Mouse (Mus musculus) liver, embryonic 13.5 days (tissue): ENCODE results near the gene Magix. TPM values are rescaled to one million over a fixed set of nuclear protein-coding genes. Genes with fewer than 3 reads are reported as not detected.
"Not testable (repeated sequence)": the region's sequence is repeated elsewhere in the genome, so short reads cannot be mapped to it uniquely, and the experiment has no call there.

Experiments
- ATAC-seq: fragments of 200-750 bp; cut with Nextera tagmentation; 2 replicates; pipeline ENCODE4 v1.8.0; 2017; ENCODE audit warnings: low read depth, mild to moderate bottlenecking, moderate number of reproducible peaks, moderate library complexity
- DNase-seq: peaks from one replicate; pipeline ENCODE4 v3.0.0; 2022
- H3K27ac ChIP-seq: fragments of 300-500 bp; sonication (generic); 2 replicates; pipeline ENCODE4 v1.5.1; 2015; ENCODE audit warnings: moderate library complexity, mild to moderate bottlenecking, inconsistent platforms
- H3K27me3 ChIP-seq: fragments of 300-500 bp; sonication (generic); 2 replicates; pipeline ENCODE4 v1.6.1; 2015; ENCODE audit warnings: mild to moderate bottlenecking, inconsistent platforms
- H3K36me3 ChIP-seq: fragments of 300-500 bp; sonication (generic); 2 replicates; pipeline ENCODE4 v1.6.1; 2015; ENCODE audit warnings: mild to moderate bottlenecking, inconsistent platforms
- H3K4me1 ChIP-seq: fragments of 300-500 bp; sonication (generic); replicated peaks from 2 replicates; pipeline ENCODE4 v1.6.1; 2015; ENCODE audit warnings: inconsistent platforms
- H3K4me2 ChIP-seq: fragments of 300-500 bp; sonication (generic); 2 replicates; pipeline ENCODE4 v1.6.1; 2015; ENCODE audit warnings: inconsistent platforms, mild to moderate bottlenecking, moderate library complexity
- H3K4me3 ChIP-seq: fragments of 300-500 bp; sonication (generic); replicated peaks from 2 replicates; pipeline ENCODE4 v1.5.1; 2015; ENCODE audit warnings: mild to moderate bottlenecking, inconsistent platforms
- H3K9ac ChIP-seq: fragments of 300-500 bp; sonication (generic); 2 replicates; pipeline ENCODE4 v1.6.1; 2015; ENCODE audit warnings: mild to moderate bottlenecking, inconsistent platforms
- H3K9me3 ChIP-seq: fragments of 300-500 bp; sonication (generic); replicated peaks from 2 replicates; pipeline ENCODE4 v1.6.1; 2016; ENCODE audit warnings: inconsistent platforms
- WGBS: fragments of 180-500 bp; shearing (Covaris S2); methylation state at CpG from one replicate; pipeline ENCODE4 v1.1.7; 2015; ENCODE audit not compliant: insufficient replicate concordance; 5-methylcytosine and 5-hydroxymethylcytosine counted together
- polyA plus RNA-seq: library from polyadenylated mRNA; unstranded; fragments of >200 nt; fragmentation: Nextera tagmentation; extraction: Ambion mirVana; gene quantifications from 2 replicates; pipeline ENCODE4 v1.2.1, GENCODE M21; 2015

The Magix gene
- not detected in 2 replicates for polyA plus RNA-seq

DNA sequence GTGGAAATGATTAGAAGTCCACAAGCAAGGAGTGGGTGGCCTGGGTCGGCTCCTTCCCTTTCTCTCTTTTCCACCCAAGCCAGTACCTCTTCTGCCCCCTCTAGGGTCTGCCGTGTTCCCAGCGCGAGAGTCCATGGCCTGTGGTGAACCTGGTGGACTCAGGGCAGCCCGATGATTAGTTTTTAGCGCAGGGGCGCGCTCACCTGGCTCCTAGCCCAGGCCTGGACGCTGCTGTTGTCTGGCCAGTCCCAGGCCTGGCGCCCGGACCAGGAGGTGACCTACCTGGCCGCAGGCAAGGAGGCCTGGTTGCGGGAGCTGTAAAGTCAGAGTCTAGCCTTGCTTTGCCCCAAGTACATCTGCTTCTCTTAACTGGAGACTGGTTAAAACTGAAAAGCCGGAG is at the start of gene Magix:
Gene Magix, minus strand, starts transcription at position 388 of the 400 bp plus-strand sequence.
- Histone ChIP-seq H3K9me3 (no peaks in the 10 kb centered on the region), H3K27me3 (no peaks in the 10 kb centered on the region), H3K9ac (no peak within 1 kb of the TSS), H3K4me2 (peak within 1 kb of the TSS; percentile 56), H3K4me3 (peak within 1 kb of the TSS; percentile 30; the same call in 1 of the 2 replicates), H3K36me3 (no peaks in the 10 kb centered on the region), H3K4me1 (peaks cover 4% of the 10 kb centered on the region; the same call in 1 of the 2 replicates), H3K27ac (no peak within 1 kb of the TSS)
- 66% methylated on average over 14 of the region's 14 CpGs for WGBS
- ATAC-seq (no peak), DNase-seq (no peak)

DNA sequence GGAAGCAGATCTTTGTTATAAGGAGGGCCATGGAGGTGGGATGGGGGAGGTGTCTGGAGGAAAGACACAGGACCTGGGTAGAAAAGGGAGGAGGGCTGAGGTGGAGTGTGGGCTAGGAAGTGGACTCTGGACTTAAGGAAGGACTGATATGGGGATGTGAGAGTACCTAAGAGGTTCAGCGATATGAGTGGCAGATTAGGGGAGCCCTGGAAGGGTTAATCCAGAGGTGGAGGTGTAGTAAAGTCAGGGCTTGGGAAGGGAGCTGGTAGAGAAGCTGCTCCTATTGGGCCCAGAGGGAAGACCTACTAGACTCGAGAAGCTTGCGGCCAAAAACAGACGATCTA is 47.8 kb upstream of the Magix start:
- WGBS: 18% methylated on average over 4 of the region's 4 CpGs
- Histone ChIP-seq H3K9me3 (no peaks in the 10 kb centered on the region), H3K4me1 (peaks cover 17% of the 10 kb centered on the region), H3K4me2 (peak overlapping the region; percentile 66), H3K36me3 (peaks cover 30% of the 10 kb centered on the region), H3K27me3 (no peaks in the 10 kb centered on the region), H3K9ac (0 out of 2 replicates have a peak overlapping the region, but pooled peaks have one; percentile 31), H3K4me3 (peak overlapping the region; percentile 49), H3K27ac (no peak overlapping the region)
- no peak for ATAC-seq
- no peak for DNase-seq

DNA sequence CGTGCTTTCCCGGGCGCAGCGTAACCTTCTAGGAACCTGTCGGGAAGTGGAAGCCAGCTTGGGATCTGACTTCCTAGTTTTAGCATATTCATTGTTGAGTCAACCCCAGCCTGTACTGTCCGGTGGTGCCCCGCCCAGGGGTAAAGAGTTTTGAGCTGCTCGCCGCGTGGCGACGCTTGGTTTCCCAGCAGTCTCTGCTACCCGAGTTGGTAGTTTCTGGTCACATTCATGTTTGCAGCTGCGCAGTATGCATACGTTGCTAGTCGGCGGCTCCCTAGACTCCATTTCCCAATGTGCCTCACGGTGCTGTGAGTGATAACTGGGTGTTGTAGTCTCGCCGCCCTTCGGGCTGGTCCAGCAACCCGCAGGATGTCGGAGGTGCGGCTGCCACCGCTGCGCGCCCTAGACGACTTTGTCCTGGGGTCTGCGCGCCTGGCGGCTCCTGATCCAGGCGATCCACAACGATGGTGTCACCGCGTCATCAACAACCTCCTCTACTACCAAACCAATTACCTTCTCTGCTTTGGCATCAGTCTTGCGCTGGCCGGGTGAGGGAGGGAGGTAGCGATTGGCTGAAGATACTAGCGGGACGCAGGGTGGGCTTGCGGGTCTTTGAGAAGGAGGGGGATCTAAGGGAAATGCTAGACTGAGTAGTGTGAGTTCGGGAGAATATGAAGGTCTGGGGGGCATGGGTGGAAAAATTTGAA is 47.3 kb upstream of the Magix start, which contains the start of gene Praf2:
Gene Praf2, plus strand, starts transcription at position 225 of the 707 bp plus-strand sequence.
- Histone ChIP-seq H3K9ac (peak within 1 kb of the TSS; percentile 52; the same call in 1 of the 2 replicates), H3K4me3 (peak within 1 kb of the TSS; percentile 49), H3K4me2 (peak within 1 kb of the TSS; percentile 66), H3K27me3 (no peaks in the 10 kb centered on the region), H3K27ac (peak within 1 kb of the TSS; percentile 63), H3K9me3 (no peaks in the 10 kb centered on the region), H3K36me3 (peaks cover 32% of the 10 kb centered on the region), H3K4me1 (peaks cover 13% of the 10 kb centered on the region)
- 16% methylated on average over 42 of the region's 42 CpGs for WGBS
- ATAC-seq (peak; percentile 93), DNase-seq (peak; percentile 74)

DNA sequence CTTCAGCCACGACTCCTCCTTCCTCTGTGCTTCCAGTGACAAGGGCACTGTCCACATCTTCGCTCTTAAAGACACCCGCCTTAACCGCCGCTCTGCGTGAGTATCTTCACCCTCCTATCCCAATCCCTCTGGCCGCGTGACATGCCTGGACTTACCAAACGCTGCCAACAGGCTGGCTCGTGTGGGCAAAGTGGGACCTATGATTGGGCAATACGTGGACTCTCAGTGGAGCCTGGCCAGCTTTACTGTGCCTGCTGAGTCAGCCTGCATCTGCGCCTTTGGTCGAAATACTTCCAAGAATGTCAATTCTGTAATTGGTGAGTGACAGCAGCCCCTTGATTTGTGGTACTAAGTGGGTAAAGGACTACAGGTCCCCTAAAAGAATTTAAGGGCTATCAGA is 46.1 kb upstream of the Magix start:
- Histone ChIP-seq H3K4me3 (no peak overlapping the region), H3K4me1 (peaks cover 19% of the 10 kb centered on the region), H3K4me2 (no peak overlapping the region), H3K9me3 (no peaks in the 10 kb centered on the region), H3K9ac (no peak overlapping the region), H3K27me3 (no peaks in the 10 kb centered on the region), H3K36me3 (peaks cover 32% of the 10 kb centered on the region), H3K27ac (no peak overlapping the region)
- WGBS: 83% methylated on average over 13 of the region's 13 CpGs
- DNase-seq (no peak), ATAC-seq (no peak)

- Histone ChIP-seq H3K36me3 (peaks cover 32% of the 10 kb centered on the region), H3K27ac (no peak overlapping the region), H3K4me2 (no peak overlapping the region), H3K9ac (no peak overlapping the region), H3K9me3 (no peaks in the 10 kb centered on the region), H3K4me3 (no peak overlapping the region), H3K4me1 (peaks cover 22% of the 10 kb centered on the region), H3K27me3 (no peaks in the 10 kb centered on the region)
- ATAC-seq (no peak), DNase-seq (no peak)
- 75% methylated on average over 12 of the region's 12 CpGs for WGBS
These were observed 44.8 kb upstream of the Magix start for GRCm38 (mm10) chrX:7725841-7726240.

DNA sequence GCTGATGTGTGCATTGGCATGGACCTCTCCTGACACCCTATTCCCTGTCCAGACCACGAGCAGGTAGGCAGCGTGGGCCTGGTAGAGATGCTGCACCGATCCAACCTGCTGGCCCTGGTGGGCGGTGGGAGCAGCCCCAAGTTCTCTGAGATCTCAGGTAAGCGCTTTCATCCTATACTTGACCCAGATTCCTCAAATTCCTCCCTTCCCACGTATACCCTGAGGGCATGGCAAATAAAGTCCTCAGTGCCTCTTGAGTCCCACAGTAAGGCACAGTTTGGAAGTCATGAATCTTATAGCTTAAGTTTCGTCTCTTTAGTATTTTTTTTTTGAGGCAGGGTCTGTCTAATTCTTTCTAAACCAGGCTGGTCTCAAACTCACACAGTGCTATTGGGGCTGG is 43.1 kb upstream of the Magix start:
- H3K4me3 ChIP-seq: no peak overlapping the region
- H3K9me3 ChIP-seq: no peaks in the 10 kb centered on the region
- no peaks in the 10 kb centered on the region for H3K27me3 ChIP-seq
- H3K4me1 ChIP-seq: peaks cover 22% of the 10 kb centered on the region
- H3K9ac ChIP-seq: no peak overlapping the region
- H3K36me3 ChIP-seq: peaks cover 32% of the 10 kb centered on the region
- ATAC-seq: no peak
- no peak overlapping the region for H3K4me2 ChIP-seq
- WGBS: 70% methylated on average over 7 of the region's 7 CpGs
- H3K27ac ChIP-seq: no peak overlapping the region
- DNase-seq: no peak

- Histone ChIP-seq H3K27me3 (no peaks in the 10 kb centered on the region), H3K9me3 (no peaks in the 10 kb centered on the region), H3K36me3 (peaks cover 32% of the 10 kb centered on the region), H3K27ac (peak overlapping the region; percentile 82), H3K4me1 (peaks cover 14% of the 10 kb centered on the region), H3K9ac (peak overlapping the region; percentile 74), H3K4me2 (peak overlapping the region; percentile 71), H3K4me3 (peak overlapping the region; percentile 72)
- WGBS: 15% methylated on average over 4 of the region's 4 CpGs
- DNase-seq: no peak
- no peak for ATAC-seq
These were observed 41.6 kb upstream of the Magix start for GRCm38 (mm10) chrX:7722691-7723090.

GRCm38 (mm10) chrX:7722282-7722611 is 41.2 kb upstream of the Magix start:
- 16% methylated on average over 11 of the region's 11 CpGs for WGBS
- Histone ChIP-seq H3K4me2 (peak overlapping the region; percentile 71), H3K27me3 (no peaks in the 10 kb centered on the region), H3K27ac (peak overlapping the region; percentile 82), H3K4me3 (peak overlapping the region; percentile 72), H3K36me3 (peaks cover 29% of the 10 kb centered on the region), H3K4me1 (peaks cover 10% of the 10 kb centered on the region), H3K9ac (peak overlapping the region; percentile 74), H3K9me3 (no peaks in the 10 kb centered on the region)
- ATAC-seq: no peak
- DNase-seq: no peak

- H3K9me3 ChIP-seq: no peaks in the 10 kb centered on the region
- H3K4me3 ChIP-seq: peak within 1 kb of the TSS; percentile 72
- peaks cover 24% of the 10 kb centered on the region for H3K36me3 ChIP-seq
- peak; percentile 93 for ATAC-seq
- H3K4me2 ChIP-seq: peak within 1 kb of the TSS; percentile 71
- H3K9ac ChIP-seq: peak within 1 kb of the TSS; percentile 74
- peak; percentile 71 for DNase-seq
- H3K27me3 ChIP-seq: no peaks in the 10 kb centered on the region
- peaks cover 10% of the 10 kb centered on the region for H3K4me1 ChIP-seq
- WGBS: 19% methylated on average over 22 of the region's 22 CpGs
- peak within 1 kb of the TSS; percentile 82 for H3K27ac ChIP-seq
These were observed 40.6 kb upstream of the Magix start, which contains the start of gene Gm45208 for GRCm38 (mm10) chrX:7721514-7722281. Gene Gm45208 (plus strand): TSS chrX:7722245.

DNA sequence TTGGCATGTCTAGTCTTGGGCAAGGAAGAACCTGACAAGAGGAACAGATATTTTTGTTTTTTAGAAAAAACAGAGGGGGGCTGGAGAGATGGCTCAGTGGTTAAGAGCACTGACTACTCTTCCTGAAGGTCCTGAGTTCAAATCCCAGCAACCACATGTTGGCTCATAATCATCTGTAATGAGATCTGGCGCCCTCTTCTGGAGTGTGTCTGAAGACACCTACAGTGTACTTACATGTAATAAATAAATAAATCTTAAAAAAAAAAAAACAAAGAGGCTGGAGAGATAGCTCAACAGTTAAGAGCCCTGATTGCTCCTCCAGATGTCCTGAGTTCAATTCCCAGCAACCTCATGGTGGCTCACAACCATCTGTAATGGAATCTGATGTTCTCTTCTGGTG is 35.0 kb upstream of the Magix start:
- not testable (repeated sequence) for H3K4me2 ChIP-seq, H3K9me3 ChIP-seq, H3K36me3 ChIP-seq, ATAC-seq, H3K27ac ChIP-seq, H3K4me3 ChIP-seq, DNase-seq, H3K27me3 ChIP-seq, H3K9ac ChIP-seq, H3K4me1 ChIP-seq
- WGBS: 46% methylated on average over 1 of the region's 1 CpGs

GRCm38 (mm10) chrX:7714135-7714899 is 33.3 kb upstream of the Magix start, which contains the start of gene Wdr45:
Gene Wdr45 (plus strand): TSS chrX:7714333.
- H3K4me1 ChIP-seq, H3K27me3 ChIP-seq, H3K27ac ChIP-seq, H3K36me3 ChIP-seq, H3K9me3 ChIP-seq: not testable (repeated sequence)
- Histone ChIP-seq H3K4me3 (peak within 1 kb of the TSS; percentile 57), H3K9ac (peak within 1 kb of the TSS; percentile 65), H3K4me2 (peak within 1 kb of the TSS; percentile 62)
- ATAC-seq: peak; percentile 93
- 15% methylated on average over 51 of the region's 60 CpGs for WGBS
- peak; percentile 91 for DNase-seq
